Mouse (Mus musculus) ovary, postnatal 10 days (tissue): ENCODE data around the gene Arrdc2.
"Not testable (repeated sequence)": the region's sequence is repeated elsewhere in the genome, so short reads cannot be mapped to it uniquely, and the experiment has no call there.

Experiments
- DNase-seq: peaks from one replicate; pipeline ENCODE4 v3.0.0; 2022; ENCODE audit warnings: low spot score

The Arrdc2 gene

GRCm38 (mm10) chr8:70838654-70839407 is 689 bp downstream of the Arrdc2 start:
- DNase-seq: no peak

DNA sequence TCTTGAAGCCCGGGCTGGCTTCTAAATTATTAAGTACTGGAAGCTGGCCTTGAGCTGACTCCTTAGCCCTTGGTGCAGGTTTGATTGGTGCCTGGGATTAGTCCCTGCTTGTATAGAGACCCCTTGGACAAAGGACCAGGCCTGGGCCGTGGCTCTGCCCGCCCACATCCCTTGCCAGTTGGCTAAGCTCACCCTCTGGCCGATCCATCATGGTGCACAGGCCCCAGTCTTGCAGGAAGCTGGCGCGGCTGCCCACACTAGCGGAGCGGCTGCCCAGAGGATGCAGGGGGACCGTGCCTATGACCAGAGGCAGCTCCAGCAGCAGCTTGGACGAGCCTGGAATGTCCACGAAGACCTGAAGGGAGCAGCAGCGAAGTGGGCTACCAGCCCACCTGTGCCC is 2.9 kb downstream of the Arrdc2 start:
- DNase-seq: no peak

GRCm38 (mm10) chr8:70834071-70834470 is 5.4 kb downstream of the Arrdc2 start:
- no peak for DNase-seq

GRCm38 (mm10) chr8:70833520-70833919 is 6.0 kb downstream of the Arrdc2 start:
- DNase-seq: no peak

DNA sequence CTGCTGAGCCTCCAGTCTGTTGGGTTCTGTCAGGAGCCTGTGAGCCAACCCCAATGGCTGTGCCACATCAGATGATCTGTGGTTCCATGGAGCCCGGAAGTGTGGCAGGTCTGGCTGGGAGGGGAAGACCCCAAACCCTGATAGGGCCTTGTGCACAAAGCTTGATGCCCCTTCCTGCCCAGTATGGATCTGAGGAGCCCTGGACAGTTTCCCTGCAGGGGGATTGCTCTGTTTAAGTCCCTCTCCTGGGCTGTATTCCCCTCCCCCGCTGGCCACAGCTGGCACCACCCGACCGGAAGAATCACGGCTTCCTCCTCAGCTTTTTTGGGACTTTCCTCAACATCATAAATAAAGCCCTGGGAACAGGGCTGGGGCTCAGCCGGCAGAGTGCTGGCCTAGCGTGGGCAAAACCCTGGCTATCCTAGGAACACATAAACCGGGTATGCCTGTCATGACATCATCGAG is 6.5 kb downstream of the Arrdc2 start:
- DNase-seq: no peak

- DNase-seq: no peak
Measured at GRCm38 (mm10) chr8:70832371-70832770, 7.1 kb downstream of the Arrdc2 start.

DNA sequence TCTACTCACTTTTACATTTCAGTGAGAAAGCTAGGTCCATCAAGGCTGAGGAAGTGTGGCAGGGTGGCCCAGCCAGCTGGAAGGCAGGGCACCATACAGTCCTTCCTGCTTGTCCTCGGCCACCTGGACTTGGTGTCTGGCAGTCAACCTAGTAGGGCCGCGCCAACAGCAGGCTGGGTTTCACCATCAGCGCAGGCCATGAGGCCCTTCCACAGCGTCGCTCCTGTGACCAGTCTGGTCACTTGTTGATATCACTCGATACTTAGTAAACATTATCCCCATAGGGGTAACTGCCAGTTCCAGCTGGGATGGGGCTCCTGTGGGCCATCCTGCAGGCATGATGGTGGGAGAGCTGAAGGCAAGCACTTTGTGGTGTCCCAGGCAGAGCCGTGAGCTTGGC is 8.0 kb downstream of the Arrdc2 start:
- no peak for DNase-seq

GRCm38 (mm10) chr8:70827796-70828195 is 11.7 kb downstream of the Arrdc2 start:
- DNase-seq: no peak

- DNase-seq: no peak
Measured at GRCm38 (mm10) chr8:70827010-70827409, 12.5 kb downstream of the Arrdc2 start.

DNA sequence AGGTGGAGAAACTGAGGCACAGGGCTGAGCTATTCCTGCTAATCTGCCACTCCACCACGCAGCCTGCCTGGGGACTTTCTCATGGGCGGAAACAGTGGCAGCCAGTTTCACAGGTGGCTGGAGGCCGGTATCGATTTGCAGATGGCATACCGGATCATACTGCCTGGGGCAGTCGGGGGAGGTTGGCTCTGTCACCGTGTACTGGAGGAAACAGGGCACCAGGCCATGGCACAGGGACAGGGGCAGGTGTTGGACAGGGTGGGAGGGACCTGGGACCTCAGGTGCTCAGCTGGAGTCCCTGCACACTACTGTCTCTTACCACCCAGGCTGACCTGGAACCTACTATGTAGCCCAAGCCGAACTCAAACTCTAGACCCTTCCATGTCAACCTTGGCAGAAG is 13.7 kb downstream of the Arrdc2 start:
- DNase-seq: no peak

GRCm38 (mm10) chr8:70823802-70824201 is 15.7 kb downstream of the Arrdc2 start:
- no peak for DNase-seq

GRCm38 (mm10) chr8:70822594-70822993 is 16.9 kb downstream of the Arrdc2 start:
- DNase-seq: not testable (repeated sequence)

GRCm38 (mm10) chr8:70821992-70822391 is 17.5 kb downstream of the Arrdc2 start:
- DNase-seq: no peak

- DNase-seq: peak; percentile 42
Measured at GRCm38 (mm10) chr8:70821399-70821962, 18.0 kb downstream of the Arrdc2 start.

GRCm38 (mm10) chr8:70820101-70820935 is 19.2 kb downstream of the Arrdc2 start:
- no peak for DNase-seq

DNA sequence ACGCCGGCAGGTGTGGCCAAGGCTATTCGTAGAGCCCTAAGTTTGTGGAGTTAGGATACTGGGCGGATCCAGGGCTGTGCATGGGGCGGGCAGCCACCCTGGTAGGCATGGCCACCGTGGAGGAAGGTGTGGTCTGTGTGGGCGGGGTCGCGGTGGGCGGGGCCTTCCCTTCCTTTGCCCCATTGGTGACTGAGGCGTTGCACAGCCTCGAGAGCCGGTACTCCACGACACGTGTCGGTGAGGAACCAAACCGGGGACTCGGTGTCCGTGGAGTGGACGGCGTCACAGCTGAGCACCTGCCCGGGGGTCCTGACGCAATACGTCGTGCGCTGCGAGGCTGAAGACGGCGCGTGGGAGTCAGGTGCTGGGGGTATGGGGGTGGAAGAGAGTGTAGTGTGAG is 22.8 kb downstream of the Arrdc2 start:
- no peak for DNase-seq

DNA sequence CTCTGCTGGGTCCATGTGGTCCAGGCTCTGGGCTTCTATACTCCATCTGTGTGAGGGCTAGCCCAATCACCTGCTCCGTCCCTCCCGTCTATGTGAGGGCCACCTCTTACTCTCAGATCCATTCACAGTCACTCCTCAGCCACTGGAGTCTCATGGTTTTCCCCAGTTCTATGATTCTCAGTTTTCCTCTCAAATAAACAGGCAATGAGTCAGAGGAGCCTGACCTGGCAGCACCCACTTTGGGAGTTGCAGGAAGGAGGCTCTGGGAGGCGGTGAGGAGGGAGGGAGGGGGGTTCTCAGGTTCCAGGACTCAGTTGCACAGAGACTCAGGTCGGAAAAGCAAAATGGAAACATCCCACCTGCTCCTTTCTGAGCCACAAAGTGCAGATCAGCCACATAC is 26.6 kb downstream of the Arrdc2 start:
- no peak for DNase-seq

- DNase-seq: no peak
Measured at GRCm38 (mm10) chr8:70812055-70812454, 27.5 kb downstream of the Arrdc2 start.

GRCm38 (mm10) chr8:70810962-70811680 is 28.4 kb downstream of the Arrdc2 start:
- no peak for DNase-seq

DNA sequence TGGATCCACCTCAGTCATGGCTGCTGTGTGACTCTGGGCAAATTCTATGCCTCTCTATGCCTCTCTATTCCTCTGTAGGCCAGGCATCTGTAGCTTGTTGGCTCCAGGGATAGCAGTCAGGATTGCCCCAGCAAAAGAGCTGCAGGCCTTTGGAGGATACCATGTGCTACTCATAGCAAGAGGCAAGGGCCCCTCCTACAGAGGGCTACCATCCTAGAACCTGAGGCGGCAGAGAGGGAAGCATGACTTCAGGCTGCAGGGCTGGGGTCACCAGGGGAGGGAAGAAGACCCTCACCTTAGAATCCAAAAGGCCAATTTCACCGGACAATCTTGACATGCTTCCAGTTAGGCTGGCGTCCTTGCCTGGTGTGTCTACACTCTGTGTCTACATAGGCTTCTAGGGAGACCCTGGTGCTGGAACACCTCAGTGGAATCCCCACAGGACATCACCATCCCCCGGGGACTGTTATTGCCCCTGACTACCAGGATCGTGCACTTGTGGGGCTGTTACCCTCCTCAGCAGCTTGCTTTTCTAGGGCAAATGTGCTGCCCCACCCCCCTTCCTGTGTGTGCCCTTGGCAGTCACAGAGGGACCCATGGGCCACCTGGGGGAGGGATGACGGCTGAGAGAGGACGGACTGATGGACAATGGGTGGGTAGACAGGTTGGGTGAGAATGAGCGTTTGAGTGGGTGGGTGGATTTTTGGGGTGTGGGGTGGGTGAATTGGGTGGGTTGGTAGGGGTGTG is 30.4 kb downstream of the Arrdc2 start:
- DNase-seq: no peak

DNA sequence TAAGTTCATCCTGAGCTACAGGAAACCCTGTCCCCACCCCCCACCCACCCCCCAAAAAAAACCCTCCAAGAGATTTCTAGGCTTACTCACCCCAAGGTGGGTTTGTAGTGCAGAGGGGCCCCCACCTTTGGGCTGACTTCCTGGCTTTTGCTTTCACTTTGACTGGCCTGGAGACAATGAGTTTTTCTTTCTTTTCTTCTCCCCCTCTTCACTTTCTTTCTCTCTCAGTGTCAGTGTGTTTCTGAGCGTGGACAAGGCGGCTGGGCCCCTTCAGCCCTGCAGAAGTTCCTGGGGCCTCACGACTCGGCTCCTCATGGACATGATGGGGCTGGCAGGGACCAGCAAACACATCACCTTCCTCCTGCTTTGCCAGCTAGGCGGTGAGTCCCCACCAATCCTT is 31.3 kb downstream of the Arrdc2 start, which contains the start of gene Il12rb1:
Gene Il12rb1 (plus strand): TSS at position 211 of the 400 bp plus-strand sequence.
- no peak for DNase-seq
